Comparison of ENCODE assay signal across 8 mouse cellular contexts in the genomic region with DNA sequence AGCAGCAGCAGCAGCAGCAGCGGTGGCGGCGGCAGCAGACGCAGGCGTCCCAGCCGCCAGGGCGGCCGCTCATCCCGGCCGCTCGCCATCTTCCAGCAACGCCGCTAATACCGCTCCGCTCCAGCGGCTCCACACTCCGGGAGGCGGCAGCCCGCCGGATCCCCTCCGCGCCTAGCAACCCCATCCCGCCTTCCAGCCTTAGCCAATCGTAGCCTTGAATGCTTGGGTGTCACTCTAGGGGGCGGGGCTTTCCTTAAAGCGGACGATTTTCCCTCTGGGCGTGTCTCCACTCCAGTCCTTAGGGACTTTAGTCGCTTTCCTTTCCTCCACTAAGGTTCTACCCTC. TPM values are rescaled to one million over a fixed set of nuclear protein-coding genes. Genes with fewer than 3 reads are reported as not detected.
DNase-seq lines count a peak whose midpoint lies in the region; ATAC-seq and TF ChIP-seq lines count a peak whose summit lies in the region.

A gene (minus strand): TSS at position 141 of the 345 bp plus-strand sequence.

- peak within 1 kb of the TSS; percentile 92 for H3K4me3 ChIP-seq in gastrocnemius, adult 2 months
- peak within 1 kb of the TSS; percentile 88 for H3K4me3 ChIP-seq in hindbrain, postnatal 0 days (ENCODE audit: low read length)
- peak within 1 kb of the TSS; percentile 98 for H3K4me3 ChIP-seq in left cerebral cortex, adult 2 months

- peaks cover 19% of the 10 kb centered on the region for H3K4me1 ChIP-seq in hindbrain, postnatal 0 days (ENCODE audit: insufficient read depth, low read length)

- H3K9me3 ChIP-seq in hindbrain, postnatal 0 days (ENCODE audit: low read length): no peaks in the 10 kb centered on the region

- peak within 1 kb of the TSS; percentile 87 for H3K9ac ChIP-seq in hindbrain, postnatal 0 days (replicated peaks; ENCODE audit: low read length)

- peak within 1 kb of the TSS; percentile 90 for H3K4me2 ChIP-seq in hindbrain, postnatal 0 days (ENCODE audit: low read depth, low read length)

- WGBS in hindbrain, postnatal 0 days: under 1% methylated on average over 29 of the region's 29 CpGs

- peak; percentile 25; the same call in 1 of the 2 replicates for TF ChIP-seq CTCF in gastrocnemius, adult 2 months (IDR thresholded peaks at IDR 0.05)
- 0 out of 2 replicates have a peak, but pooled peaks have one; percentile 1 for TF ChIP-seq CTCF in hindbrain, postnatal 0 days (IDR thresholded peaks at IDR 0.05; ENCODE audit: low read depth)
- no peak; the same call in 1 of the 2 replicates for TF ChIP-seq CTCF in left cerebral cortex, adult 2 months (IDR thresholded peaks at IDR 0.05)

- no peaks in the 10 kb centered on the region for H3K27me3 ChIP-seq in hindbrain, postnatal 0 days (ENCODE audit: insufficient read depth, low read length)

- DNase-seq in ZHBTc4 (ENCODE audit: low read depth, low spot score): peak; percentile 98
- DNase-seq in gastrocnemius, adult 2 months: peak; percentile 98
- peak; percentile 99 for DNase-seq in hindbrain, postnatal 0 days (ENCODE audit: low spot score)
- DNase-seq in left cerebral cortex, adult 2 months (ENCODE audit: extremely low spot score in 1 of 2, low spot score in 2 of 2): peak; percentile 95
- peak; percentile 96 for DNase-seq in right cerebral cortex, adult 2 months (ENCODE audit: low spot score in 2 of 2)
- peak; percentile 98 for DNase-seq in urinary bladder, postnatal 14 days (ENCODE audit: low spot score)

- ATAC-seq in common myeloid progenitor, adult 5-6 weeks (replicated peaks; ENCODE audit: low read depth, poor library complexity, severe bottlenecking): peak; percentile 95
- ATAC-seq in hindbrain, postnatal 0 days: peak; percentile 100
- ATAC-seq in megakaryocyte, adult 5-6 weeks (ENCODE audit: poor library complexity, severe bottlenecking): peak; percentile 92

- intact Hi-C loops in gastrocnemius, adult 2 months (cut with DNase I): loop anchor here (2.0 to 5.0 kb wide), 2 partner anchors 35 to 44 kb away; no protein-coding TSS in a partner anchor
- intact Hi-C loops in left cerebral cortex, adult 2 months (cut with DNase I): loop anchor here (1.0 kb wide), 1 partner anchor 98 kb away; no protein-coding TSS in a partner anchor

- H3K27ac ChIP-seq in gastrocnemius, adult 2 months: peak within 1 kb of the TSS; percentile 95
- peak within 1 kb of the TSS; percentile 93 for H3K27ac ChIP-seq in hindbrain, postnatal 0 days
- H3K27ac ChIP-seq in left cerebral cortex, adult 2 months: peak within 1 kb of the TSS; percentile 94

- no peaks in the 10 kb centered on the region for H3K36me3 ChIP-seq in hindbrain, postnatal 0 days (ENCODE audit: insufficient read depth, low read length)

RNA-seq across cellular contexts. Expression of the gene that starts here (rescaled TPM):
- 11.6 and 11.8 TPM in 2 replicates for total RNA-seq in common myeloid progenitor, adult 5-6 weeks (2017)
- 10 to 100 TPM; 25.7 to 30.5 TPM for total RNA-seq in gastrocnemius, adult 2 months (2021)
- 34.7 and 41.3 TPM in 2 replicates for total RNA-seq in hindbrain, postnatal 0 days (2014; rRNA removed)
- 3.9 and 5.7 TPM in 2 replicates for polyA plus RNA-seq in hindbrain, postnatal 0 days (2015; fragmentation: Nextera tagmentation; extraction: Ambion mirVana)
- 10 to 100 TPM; 53.0 to 56.8 TPM for total RNA-seq in left cerebral cortex, adult 2 months (2021)
- 28.0 and 28.3 TPM in 2 replicates for total RNA-seq in megakaryocyte, adult 5-6 weeks (2015)
- total RNA-seq in megakaryocyte, adult 5-6 weeks (2017): 19.6 and 23.9 TPM in 2 replicates

Comparison
In these comparisons a context has a peak if more than half of its experiments do, and no peak if none do; other contexts are left out.
1. Peak in every context shown above with its lines: DNase-seq, ATAC-seq, H3K4me3 ChIP-seq and H3K27ac ChIP-seq.